Mouse (Mus musculus) B cell, adult 2 months (primary cell): ENCODE measurements at regions not wholly inside any gene's neighbourhood (a gene's known extent, or its start where the extent isn't known, plus 50 kb on each side); places are given as distances from the start of the nearest gene placed in this dataset.

Experiments
- DNase-seq, 2 experiments: peaks; one replicate each; pipeline ENCODE4 v3.0.0; 2022

DNA sequence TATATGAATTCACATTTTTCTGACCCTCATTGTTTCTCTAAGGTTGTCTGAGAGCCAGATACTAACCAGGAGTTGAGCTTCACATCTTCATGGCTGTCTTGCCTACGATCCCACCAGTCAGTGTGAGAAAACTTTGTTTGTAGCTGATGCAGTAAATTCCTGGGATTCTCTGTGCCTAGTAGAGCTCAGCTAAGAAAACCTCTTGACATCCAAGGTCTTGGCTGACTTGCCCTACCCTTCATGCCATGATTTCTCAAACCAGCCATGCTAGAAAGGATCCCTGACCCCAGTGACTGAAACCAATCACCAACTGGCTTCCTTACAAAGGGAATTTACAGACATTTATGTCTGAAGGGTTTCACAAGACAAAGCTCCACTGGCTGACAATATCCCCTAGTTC, 364.5 kb downstream of the Zfp619 start:
- DNase-seq, result no peak

DNA sequence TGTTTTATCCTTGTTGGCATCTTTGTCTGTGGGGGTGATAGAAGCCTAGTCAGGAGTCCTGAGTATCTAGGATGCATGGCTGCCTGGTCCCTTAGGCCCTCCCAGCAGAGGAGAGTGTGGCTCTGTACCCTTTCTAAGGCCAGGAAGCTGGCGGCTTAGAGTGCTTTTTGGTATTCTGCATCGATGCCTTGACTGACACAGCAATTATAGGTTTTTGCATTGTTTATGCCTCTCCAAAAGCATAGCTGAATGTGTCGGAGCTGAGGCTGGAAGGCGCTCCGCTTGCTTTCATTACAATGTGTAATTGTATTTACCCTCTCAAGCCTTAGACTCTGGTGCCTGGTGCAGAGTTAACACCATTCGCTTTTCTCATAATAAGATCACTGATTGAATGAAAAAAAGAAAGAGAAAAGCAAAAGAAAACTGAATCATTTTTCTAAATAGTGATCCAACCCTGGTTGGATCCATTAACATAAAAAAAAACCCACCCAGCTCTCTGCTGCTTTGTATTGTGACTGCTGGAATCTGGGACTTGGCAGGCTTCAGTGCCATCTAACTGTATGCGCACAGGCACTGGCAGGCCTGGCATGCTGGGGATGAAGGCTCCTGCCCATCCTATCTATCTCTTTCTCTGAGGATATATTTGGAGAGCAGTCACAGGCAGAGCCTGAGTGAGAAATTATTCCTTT, 376.8 kb downstream of the Zfp619 start:
- DNase-seq, result no peak

DNA sequence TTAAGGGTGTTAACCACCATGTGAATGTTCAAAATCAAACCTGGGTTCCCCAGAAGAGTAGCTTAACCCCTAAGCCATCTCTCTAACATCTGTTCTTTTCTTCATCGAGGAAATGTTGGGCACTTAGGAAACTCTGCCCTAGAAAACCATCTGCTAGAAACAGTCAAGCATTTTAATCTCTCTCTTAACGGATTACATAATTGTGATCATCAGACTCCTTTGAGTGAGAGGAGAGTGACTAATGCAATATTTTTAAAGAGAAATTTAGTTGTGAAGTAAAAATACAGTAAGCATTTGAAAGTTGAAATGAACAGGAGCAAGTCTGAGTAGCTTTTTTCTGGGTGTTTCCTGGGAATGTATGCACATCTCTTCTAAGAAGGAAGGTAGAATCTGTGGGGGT, 379.4 kb downstream of the Zfp619 start:
- no peak for DNase-seq

DNA sequence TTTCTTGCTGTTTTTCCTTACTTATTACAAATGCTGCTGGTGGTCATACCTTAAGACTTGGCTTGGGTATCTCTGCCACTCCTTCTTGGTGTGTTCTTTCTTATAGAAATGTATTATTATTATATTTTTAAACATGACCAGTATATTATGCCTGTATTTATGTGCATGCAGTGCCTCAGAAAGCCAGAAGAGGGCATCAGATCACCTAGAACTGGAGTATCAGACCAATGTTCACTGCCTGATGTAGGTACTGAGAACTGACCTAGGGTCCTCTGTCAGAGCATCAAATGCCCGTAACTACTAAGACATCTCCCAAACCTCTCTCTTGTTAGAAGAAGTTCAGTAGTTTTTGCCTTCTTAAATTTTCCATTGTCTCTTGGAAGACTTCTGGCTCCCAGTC, 380.7 kb downstream of the Zfp619 start:
- no peak for DNase-seq

DNA sequence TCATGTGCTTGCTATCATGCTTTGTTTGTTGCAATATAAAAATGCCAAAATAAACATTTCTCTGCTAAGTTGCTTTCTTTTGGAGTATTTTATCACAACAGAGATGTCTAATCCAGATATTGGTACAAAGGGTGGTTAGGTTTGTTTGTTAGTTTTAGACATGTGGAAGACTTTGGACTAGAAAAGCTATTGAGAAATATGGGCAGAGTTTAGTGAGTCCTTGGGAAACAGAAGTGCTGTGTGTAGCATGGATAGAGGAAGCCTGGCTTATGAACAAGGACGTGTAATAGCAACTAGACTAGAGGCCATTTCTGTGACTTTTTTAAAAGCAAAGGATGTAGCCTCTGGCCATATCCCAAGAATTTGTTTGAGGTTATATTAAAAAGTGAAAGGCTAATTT, 416.4 kb downstream of the Zfp619 start:
- no peak for DNase-seq

DNA sequence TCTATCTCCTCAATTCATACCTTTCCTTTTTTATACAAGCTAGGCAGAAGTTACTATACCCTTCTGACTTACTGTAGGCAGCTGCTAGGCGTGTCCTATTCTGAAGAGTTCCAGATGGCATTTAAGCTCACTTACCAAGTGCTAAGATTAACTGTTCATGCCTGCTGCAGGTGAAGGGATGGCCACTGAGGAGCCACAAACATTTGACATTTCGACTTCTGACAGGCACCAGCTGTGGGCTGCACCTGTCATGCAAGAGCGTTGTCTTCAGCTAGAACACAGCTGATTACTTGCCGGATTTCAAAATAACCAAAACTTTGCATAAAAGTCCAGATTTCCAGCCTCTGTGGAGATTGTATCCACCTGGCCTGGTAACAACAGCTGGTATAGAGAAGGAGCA, 419.7 kb downstream of the Zfp619 start:
- no peak for DNase-seq

DNA sequence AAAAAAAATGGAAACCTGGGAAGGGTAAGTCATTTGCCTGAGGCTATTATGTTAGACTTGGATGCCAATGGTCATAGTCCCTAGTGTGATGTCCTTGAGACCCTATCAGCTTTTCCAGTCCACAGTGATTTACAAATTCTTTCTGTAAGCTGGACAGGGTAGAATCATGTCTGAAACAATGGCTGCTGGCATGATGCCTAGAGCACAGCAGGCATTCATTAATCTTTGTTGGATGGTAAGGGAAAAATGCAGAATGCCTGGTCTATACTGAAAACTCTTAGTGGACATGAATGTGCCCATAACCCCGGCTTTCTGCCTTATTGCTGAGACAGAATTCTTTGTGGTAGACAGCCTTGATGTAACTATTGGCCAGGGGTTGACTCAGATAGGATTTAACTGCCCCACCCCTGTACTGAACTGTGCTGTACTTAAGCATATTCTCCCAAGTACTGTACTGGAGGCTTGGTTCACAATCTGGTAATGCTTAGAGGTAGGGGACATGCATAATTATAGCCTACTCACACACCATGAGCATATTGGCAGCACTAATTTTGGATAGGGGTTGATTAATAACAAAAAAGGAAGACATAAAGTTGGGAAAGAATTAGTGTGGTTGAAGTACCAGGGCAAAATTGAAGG, 424.8 kb downstream of the Zfp619 start:
- DNase-seq, result no peak

DNA sequence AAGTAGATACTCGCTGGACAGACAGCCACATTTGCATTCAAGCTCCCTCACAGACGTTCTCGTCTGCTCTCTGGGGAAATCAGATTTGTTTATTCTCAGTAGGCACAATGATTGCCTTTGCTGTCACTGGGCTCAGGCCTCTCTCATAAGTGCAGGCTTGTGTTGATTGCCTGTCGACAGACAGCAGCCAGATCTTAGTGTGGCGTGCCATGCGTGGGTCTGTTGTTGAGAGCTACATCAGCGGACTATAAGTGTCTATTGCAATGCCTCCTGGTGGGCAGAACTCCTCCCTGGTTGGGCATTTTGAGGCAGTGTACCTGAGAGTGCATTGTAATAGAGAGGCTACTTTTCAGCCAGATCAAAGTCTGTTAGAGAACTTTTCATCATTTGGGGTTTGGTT, 436.5 kb downstream of the Zfp619 start:
- DNase-seq, result no peak

DNA sequence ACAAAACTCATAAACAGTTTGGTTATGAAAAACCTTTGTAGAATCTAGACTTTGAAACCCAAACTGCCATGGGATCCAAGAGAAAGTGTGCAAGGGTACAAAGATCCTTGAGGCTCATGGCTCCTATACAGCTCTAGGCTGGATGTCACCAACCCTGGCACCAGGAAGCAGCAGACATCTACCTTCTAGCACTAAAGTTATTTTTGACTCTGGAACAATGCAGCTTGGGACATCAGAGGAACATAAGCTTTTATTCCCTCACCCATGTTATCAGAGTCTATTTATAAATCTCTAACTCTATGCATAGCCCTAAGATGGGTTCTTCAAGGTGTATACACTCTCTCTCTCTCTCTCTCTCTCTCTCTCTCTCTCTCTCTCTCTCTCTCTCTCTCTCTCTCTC, 437.4 kb downstream of the Zfp619 start:
- no peak for DNase-seq

DNA sequence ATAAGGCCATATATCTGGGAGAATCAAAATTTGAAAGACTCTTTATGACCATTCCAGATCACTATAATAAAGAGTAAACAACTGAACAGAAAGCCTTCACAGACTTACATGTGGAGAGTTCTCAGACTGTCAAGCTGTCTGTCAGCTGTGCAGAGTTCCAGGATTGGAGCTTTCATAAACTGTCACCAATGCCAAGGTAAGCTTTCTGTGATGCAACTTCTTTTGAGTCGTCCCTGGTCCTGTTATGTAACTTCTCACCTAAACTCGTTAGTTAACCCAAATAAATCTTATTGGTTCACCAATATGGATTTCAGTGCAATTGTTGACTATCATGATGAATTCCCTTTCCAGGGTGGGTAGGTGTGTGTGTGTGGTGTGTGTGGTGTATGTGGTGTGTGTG, 460.6 kb downstream of the Zfp619 start:
- DNase-seq, result no peak

DNA sequence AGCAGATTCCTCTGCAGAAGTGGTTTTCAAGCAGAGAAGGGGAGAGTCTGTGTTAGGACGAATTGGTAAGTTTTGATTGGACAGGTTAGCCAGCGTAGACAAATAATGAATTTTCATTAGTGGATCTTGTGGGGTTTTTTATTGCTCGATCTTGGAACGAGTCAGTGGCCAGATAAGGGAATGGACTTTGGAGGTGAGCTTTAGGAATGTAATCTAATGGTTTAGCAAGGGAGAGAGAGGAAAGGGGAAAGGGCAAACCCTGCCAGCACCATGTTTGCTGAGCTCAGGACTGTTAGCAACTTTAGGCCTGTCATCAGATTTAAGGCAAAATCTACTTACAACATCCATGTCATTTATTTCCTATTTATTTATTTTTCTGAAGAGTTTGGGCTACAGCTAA, 464.1 kb downstream of the Zfp619 start:
- DNase-seq, result no peak
